Mouse (Mus musculus) forebrain, embryonic 14.5 days (tissue): ENCODE measurements at regions not wholly inside any gene's neighbourhood (a gene's known extent, or its start where the extent isn't known, plus 50 kb on each side); places are given as distances from the start of the nearest gene placed in this dataset.

ENCODE experiments used
- ATAC-seq: fragments of 200-750 bp; cut with Nextera tagmentation; 2 replicates; pipeline ENCODE4 v1.8.0; 2017; ENCODE audit warnings: mild to moderate bottlenecking, moderate library complexity
- DNase-seq: peaks from one replicate; pipeline ENCODE4 v3.0.0-alpha.2; 2015; ENCODE audit warnings: low spot score
- H3K27ac ChIP-seq: fragments of 300-500 bp; sonication (generic); 2 replicates; pipeline ENCODE4 v1.5.1; 2014; ENCODE audit warnings: low read depth, mild to moderate bottlenecking, control low read depth, low read length, moderate library complexity
- H3K27me3 ChIP-seq: fragments of 300-500 bp; sonication (generic); replicated peaks from 2 replicates; pipeline ENCODE4 v1.6.1; 2014; ENCODE audit warnings: low read length, control low read depth, mixed read lengths; ENCODE audit not compliant: control insufficient read depth, insufficient read depth
- H3K36me3 ChIP-seq: fragments of 300-500 bp; sonication (generic); 2 replicates; pipeline ENCODE4 v1.6.1; 2014; ENCODE audit warnings: low read length, control low read depth; ENCODE audit not compliant: control insufficient read depth, insufficient read depth
- H3K4me1 ChIP-seq: fragments of 300-500 bp; sonication (generic); 2 replicates; pipeline ENCODE4 v1.6.1; 2014; ENCODE audit warnings: antibody characterized with exemption, low read length, control low read depth; ENCODE audit not compliant: control insufficient read depth, insufficient read depth
- H3K4me2 ChIP-seq: fragments of 300-500 bp; sonication (generic); 2 replicates; pipeline ENCODE4 v1.6.1; 2014; ENCODE audit warnings: mild to moderate bottlenecking, control low read depth, low read length
- H3K4me3 ChIP-seq: fragments of 300-500 bp; sonication (generic); 2 replicates; pipeline ENCODE4 v1.5.1; 2014; ENCODE audit warnings: low read depth, low read length, control low read depth
- H3K9ac ChIP-seq: fragments of 300-500 bp; sonication (generic); 2 replicates; pipeline ENCODE4 v1.6.1; 2014; ENCODE audit warnings: mild to moderate bottlenecking, low read length, control low read depth, moderate library complexity
- H3K9me3 ChIP-seq: fragments of 300-500 bp; sonication (generic); replicated peaks from 2 replicates; pipeline ENCODE4 v1.6.1; 2016; ENCODE audit warnings: low read length, control low read depth, mixed read lengths; ENCODE audit not compliant: control insufficient read depth
- WGBS: fragments of 180-500 bp; shearing (Covaris S2); extraction: QIAGEN DNeasy Blood & Tissue Kit; methylation state at CpG from one replicate; pipeline ENCODE4 v1.1.7; 2014; 5-methylcytosine and 5-hydroxymethylcytosine counted together

DNA sequence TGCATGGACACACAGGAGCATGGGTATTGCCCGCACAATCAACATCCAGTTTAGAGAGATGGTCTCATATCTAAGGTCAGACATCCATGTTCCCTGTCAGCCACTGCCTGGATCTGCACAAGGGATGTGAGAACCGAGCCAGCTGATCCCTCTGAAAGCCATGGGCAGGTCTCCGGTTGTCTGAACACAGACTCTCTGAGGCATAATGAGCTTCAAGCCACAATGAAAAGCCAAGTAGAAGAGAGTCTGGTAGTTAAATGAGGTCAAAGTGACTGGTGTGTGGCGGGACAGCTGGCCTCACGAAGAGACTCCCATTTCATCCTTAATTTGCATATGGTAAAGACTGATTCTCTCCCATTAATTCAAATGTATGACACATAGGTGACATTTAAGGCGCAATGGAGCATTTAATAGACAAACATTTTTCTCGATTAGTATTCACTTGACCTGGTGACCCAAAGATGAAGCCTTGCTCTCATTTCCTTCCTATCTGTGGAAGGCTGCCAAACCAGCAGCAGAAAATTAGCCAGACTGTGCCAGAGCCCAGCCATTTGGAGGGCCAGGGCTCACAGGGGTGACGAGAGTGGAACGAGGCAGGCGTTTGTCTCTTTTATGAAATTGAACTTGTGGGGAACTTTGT, 132.2 kb downstream of the Rpl14 start:
- H3K4me3 ChIP-seq, result no peak overlapping the region
- H3K4me2 ChIP-seq, result no peak overlapping the region
- 41% methylated on average over 10 of the region's 10 CpGs for WGBS
- H3K27ac ChIP-seq, result no peak overlapping the region; the same call in 1 of the 2 replicates
- no peak overlapping the region for H3K9ac ChIP-seq
- DNase-seq (peak; percentile 52), ATAC-seq (0 out of 2 replicates have a peak, but pooled peaks have one; percentile 18)
- H3K9me3 ChIP-seq, result no peaks in the 10 kb centered on the region
- no peaks in the 10 kb centered on the region for H3K36me3 ChIP-seq
- no peaks in the 10 kb centered on the region for H3K27me3 ChIP-seq
- H3K4me1 ChIP-seq, result peaks cover 10% of the 10 kb centered on the region

DNA sequence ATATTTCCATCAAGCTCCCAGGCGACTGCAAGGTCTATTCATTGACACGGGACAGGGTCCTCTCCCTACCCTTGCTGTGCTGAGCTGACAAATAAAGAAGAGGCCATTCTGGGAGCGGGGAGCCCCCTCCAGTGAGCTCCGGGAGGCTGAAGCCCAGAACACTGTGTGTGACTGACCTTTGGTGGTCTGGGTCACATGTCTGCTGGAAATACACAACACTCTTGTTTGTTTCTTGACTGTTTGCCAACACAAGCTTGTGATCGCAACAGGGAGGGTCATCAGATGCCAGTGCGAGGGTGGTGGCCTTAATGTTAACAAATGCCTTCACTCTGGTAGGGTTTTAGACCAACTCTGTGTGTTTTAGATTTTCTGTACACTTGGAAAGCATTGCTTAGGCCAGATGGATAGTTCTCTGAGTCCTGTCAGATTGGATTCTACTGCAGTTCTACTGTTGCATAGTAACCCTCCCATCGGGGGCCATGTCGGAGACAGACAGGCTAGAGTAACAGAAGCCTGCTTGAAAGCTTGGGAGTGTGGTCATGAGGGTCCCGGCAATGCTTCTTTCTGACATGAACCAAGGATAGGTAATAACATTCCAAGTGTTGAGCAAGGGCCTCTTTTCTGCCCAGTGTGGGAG, 135.4 kb downstream of the Rpl14 start:
- WGBS, result 80% methylated on average over 9 of the region's 9 CpGs
- no peaks in the 10 kb centered on the region for H3K27me3 ChIP-seq
- H3K9ac ChIP-seq, result no peak overlapping the region
- DNase-seq (no peak), ATAC-seq (no peak)
- no peaks in the 10 kb centered on the region for H3K36me3 ChIP-seq
- H3K4me2 ChIP-seq, result no peak overlapping the region
- no peak overlapping the region for H3K27ac ChIP-seq
- peaks cover 10% of the 10 kb centered on the region for H3K4me1 ChIP-seq
- H3K4me3 ChIP-seq, result no peak overlapping the region
- no peaks in the 10 kb centered on the region for H3K9me3 ChIP-seq

DNA sequence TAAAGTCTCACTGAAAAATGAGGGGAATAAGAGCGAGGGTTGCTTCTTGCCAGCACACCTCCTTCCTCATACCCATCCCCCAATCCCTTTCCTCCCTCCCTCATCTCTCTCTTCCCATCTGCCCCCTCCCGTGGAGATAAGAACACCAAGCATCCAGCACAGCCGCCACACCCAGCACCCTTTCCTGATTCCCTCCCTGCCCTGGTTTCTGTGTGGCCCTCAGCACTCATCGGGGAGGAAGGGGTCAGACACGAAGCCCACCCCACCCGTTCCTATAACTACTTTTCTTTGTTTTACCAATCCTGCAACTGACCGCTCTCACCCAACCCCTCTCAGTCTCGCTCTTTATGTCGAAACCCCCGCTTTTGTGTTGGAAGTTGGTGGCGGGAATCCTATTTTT, 137.3 kb downstream of the Rpl14 start:
- Histone ChIP-seq H3K4me2 (peak overlapping the region; percentile 15), H3K27me3 (no peaks in the 10 kb centered on the region), H3K9ac (peak overlapping the region; percentile 0; the same call in 1 of the 2 replicates), H3K9me3 (no peaks in the 10 kb centered on the region), H3K27ac (no peak overlapping the region), H3K4me1 (peaks cover 2% of the 10 kb centered on the region), H3K36me3 (no peaks in the 10 kb centered on the region), H3K4me3 (no peak overlapping the region)
- no peak for ATAC-seq
- 5% methylated on average over 11 of the region's 11 CpGs for WGBS
- DNase-seq, result no peak

DNA sequence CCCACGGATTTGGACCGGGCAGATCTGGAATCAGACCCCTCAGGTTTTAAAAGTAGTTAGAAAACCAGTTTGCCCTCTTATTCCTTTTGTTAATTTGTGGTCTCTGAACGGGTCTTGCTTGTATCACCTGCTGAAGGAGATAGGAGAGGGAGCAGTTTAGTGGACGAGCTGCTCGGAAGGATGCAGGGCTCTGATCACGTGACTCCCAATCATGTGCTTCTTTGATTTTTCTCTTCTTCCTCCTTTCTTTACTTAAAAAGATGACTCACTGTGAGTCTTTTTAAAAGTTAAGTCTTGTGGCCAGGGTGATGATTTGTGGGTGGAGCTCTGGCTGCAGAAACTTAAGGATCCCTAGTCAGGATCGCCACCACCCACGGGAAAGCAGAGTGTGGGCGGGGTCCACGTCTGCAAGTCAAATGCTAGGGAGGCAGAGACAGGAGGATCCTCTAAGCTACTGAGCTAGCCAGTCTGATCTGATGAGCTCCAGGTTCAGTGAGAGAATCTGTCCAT, 138.0 kb downstream of the Rpl14 start:
- DNase-seq, result no peak

DNA sequence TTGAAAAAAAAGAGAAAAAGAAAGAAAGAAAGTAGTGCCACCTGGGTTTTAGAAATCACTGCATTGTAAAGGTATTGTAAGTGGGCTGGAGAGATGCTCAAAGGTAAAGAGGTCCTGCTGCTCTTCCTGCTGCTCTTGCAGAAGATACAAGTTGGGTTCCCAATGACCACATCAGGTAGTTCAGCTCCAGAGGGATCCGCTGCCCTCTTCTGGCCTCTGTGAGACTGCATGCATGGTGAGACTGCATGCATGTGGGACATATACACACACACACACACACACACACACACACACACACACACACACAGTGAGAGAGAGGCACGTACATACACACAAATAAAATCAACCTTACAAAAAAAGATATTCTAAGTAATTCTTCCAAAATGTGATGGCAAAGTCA, 141.7 kb downstream of the Rpl14 start:
- Histone ChIP-seq H3K36me3 (no peaks in the 10 kb centered on the region), H3K4me3 (no peak overlapping the region), H3K4me2 (no peak overlapping the region), H3K9ac (no peak overlapping the region), H3K27me3 (no peaks in the 10 kb centered on the region), H3K4me1 (no peaks in the 10 kb centered on the region; the same call in 1 of the 2 replicates), H3K9me3 (no peaks in the 10 kb centered on the region), H3K27ac (no peak overlapping the region)
- DNase-seq, result no peak
- 95% methylated on average over 2 of the region's 2 CpGs for WGBS
- ATAC-seq, result no peak

More for the DNA sequence above, 138.0 kb downstream of the Rpl14 start:
- Histone ChIP-seq H3K27ac (no peak overlapping the region), H3K4me3 (no peak overlapping the region), H3K4me1 (no peaks in the 10 kb centered on the region; the same call in 1 of the 2 replicates), H3K36me3 (no peaks in the 10 kb centered on the region), H3K4me2 (peak overlapping the region; percentile 15), H3K9me3 (no peaks in the 10 kb centered on the region), H3K9ac (peak overlapping the region; percentile 0; the same call in 1 of the 2 replicates), H3K27me3 (no peaks in the 10 kb centered on the region)
- 69% methylated on average over 10 of the region's 10 CpGs for WGBS
- ATAC-seq, result peak; percentile 29; the same call in 1 of the 2 replicates

DNA sequence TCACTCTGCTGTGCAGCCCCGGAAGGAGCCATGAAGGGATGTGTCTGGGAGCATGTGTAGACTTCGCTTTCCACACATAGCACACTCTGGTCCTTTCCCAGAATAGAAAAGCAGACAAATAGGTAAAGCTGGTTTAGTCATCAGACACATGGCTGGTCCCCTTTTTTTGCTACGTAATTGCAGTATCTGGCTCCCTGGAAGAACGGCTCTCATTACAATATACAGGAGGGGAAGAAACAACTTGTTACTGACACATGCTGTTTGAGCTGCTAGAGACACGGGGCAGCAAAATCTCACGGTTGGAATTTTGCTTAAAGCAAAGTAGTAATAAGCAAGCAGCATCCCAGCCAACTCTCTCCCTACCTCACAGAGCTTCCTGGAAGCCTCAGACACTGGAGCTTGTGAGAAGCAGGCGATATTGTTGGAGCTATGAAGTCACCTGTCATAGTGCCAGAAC, 144.4 kb downstream of the Rpl14 start:
- Histone ChIP-seq H3K36me3 (no peaks in the 10 kb centered on the region), H3K9ac (no peak overlapping the region), H3K27me3 (no peaks in the 10 kb centered on the region), H3K4me1 (no peaks in the 10 kb centered on the region), H3K9me3 (no peaks in the 10 kb centered on the region), H3K4me3 (no peak overlapping the region), H3K4me2 (no peak overlapping the region), H3K27ac (no peak overlapping the region)
- WGBS, result 78% methylated on average over 7 of the region's 7 CpGs
- ATAC-seq, result no peak
- no peak for DNase-seq

DNA sequence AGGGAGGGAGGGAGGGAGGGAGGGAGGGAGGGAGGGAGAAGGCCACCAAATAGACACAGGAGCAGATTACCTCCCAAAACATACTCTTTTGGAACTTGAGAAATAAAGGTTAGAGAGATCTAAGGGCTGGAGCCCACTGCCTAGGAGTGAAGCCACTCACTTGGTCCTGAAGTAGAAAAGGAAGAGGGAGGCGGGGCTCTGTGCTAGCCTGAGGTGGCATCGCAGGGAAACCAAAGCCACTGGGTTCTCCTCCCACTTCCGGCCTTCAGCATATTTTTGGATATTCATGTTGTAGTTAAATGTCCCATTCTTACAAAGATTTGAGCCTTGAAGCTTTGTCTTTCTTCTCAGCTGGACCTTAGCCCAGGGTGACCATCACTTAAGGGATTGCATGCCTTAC, 147.6 kb downstream of the Rpl14 start:
- no peak for DNase-seq
- H3K4me3 ChIP-seq, result no peak overlapping the region
- WGBS, result 78% methylated on average over 3 of the region's 3 CpGs

DNA sequence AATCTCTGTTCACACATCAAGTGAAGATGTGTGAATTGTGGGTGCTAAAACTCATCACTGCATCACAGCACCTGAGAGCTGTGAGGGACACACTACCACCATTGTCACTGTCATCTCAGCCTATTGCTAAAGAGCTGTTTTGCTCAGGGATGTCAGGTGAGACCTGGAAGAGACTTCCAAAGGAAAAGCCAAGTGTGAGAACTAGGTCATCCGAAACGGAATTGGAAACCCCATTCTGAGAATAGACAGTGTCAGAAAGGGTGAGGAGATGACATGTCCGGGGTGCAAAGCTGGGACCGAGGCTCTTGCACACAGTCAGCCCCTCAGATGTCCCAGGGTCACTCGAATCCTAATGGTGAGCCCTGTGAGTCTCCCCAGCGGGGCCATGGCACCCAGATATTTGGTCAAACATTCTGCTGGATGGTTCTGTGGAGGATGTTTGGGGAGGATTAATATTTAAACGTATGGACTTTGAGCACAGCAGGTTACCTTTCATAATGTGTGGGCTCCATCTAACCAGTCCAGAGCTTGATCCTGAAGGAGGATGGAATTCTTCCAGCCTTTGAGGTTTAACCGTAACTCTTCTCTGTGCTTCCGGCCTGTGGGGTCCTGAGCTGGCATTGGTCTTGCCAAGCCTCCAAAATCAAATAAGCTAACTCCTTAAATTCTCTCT, 150.3 kb downstream of the Rpl14 start:
- Histone ChIP-seq H3K27ac (no peak overlapping the region), H3K9me3 (no peaks in the 10 kb centered on the region), H3K4me3 (no peak overlapping the region), H3K27me3 (no peaks in the 10 kb centered on the region), H3K9ac (no peak overlapping the region), H3K36me3 (no peaks in the 10 kb centered on the region), H3K4me1 (no peaks in the 10 kb centered on the region), H3K4me2 (no peak overlapping the region)
- 88% methylated on average over 9 of the region's 9 CpGs for WGBS
- no peak for ATAC-seq
- DNase-seq, result no peak

More for the DNA sequence above, 147.6 kb downstream of the Rpl14 start:
- Histone ChIP-seq H3K9me3 (no peaks in the 10 kb centered on the region), H3K4me2 (no peak overlapping the region), H3K36me3 (no peaks in the 10 kb centered on the region), H3K4me1 (no peaks in the 10 kb centered on the region), H3K9ac (no peak overlapping the region), H3K27me3 (no peaks in the 10 kb centered on the region), H3K27ac (no peak overlapping the region)
- ATAC-seq, result no peak
